Mouse (Mus musculus): Measurements from ENCODE around the gene Pkp2. TPM values are rescaled to one million over a fixed set of nuclear protein-coding genes. Genes with fewer than 3 reads are reported as not detected.

The Pkp2 gene
- total and polyA plus RNA-seq, 2 experiments from 2014 or later, result 0.94 to 2.9 TPM

DNA sequence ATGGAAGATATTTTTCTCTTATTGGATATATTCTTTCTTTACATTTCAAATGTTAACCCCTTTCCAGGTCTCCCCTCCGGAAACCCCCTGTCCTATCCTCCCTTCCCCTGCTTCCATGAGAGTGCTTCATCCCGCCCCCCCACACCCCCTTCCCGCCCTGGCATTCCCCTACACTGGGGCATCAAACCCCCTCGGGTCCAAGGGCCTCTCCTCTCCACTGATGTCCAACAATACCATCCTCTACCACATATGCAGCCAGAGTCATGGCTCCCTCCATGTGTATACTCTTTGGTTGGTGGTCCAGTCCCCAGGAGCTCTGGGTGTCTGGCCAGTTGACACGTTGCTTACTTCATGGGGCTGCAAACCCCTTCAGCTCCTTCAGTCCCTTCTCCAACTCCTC, 98.2 kb downstream of the Pkp2 start:
- no peak overlapping the region for H3K9ac ChIP-seq (replicated peaks; ENCODE audit: low read length, poor library complexity, severe bottlenecking)
- no peak for DNase-seq (ENCODE audit: low spot score)
- H3K4me3 ChIP-seq (ENCODE audit: low read depth, low read length), result no peak overlapping the region
- no peak for TF ChIP-seq CTCF (IDR thresholded peaks at IDR 0.05)
- WGBS, result 85% methylated on average over 5 of the region's 5 CpGs
- ATAC-seq (ENCODE audit: low FRiP score), result peak; percentile 49; the same call in 1 of the 2 replicates
- no peaks in the 10 kb centered on the region for H3K4me1 ChIP-seq (ENCODE audit: insufficient read depth, low read length)
- no peak overlapping the region for H3K27ac ChIP-seq (ENCODE audit: low read depth, low read length)
- no peaks in the 10 kb centered on the region for H3K27me3 ChIP-seq (ENCODE audit: insufficient read depth, low read length)
- H3K9me3 ChIP-seq (ENCODE audit: low read length), result no peaks in the 10 kb centered on the region
- peaks cover 31% of the 10 kb centered on the region for H3K36me3 ChIP-seq (ENCODE audit: insufficient read depth, low read length)
- H3K4me2 ChIP-seq (ENCODE audit: low read depth, low read length, poor library complexity, severe bottlenecking), result no peak overlapping the region

Other genes with a start within 250 kb of the Pkp2 start
- gene Yars2, start 89.6 kb downstream of the Pkp2 start, total RNA-seq (2014; rRNA removed), result 30.5 and 34.7 TPM in 2 replicates
- gene Yars2, start 89.6 kb downstream of the Pkp2 start, polyA plus RNA-seq (2015; fragmentation: Nextera tagmentation; extraction: Ambion mirVana), result 25.4 and 26.7 TPM in 2 replicates
- gene Dnm1l, start 145.6 kb downstream of the Pkp2 start, total RNA-seq (2014; rRNA removed), result 91.1 and 128 TPM in 2 replicates
- 112 and 127 TPM in 2 replicates for gene Dnm1l, start 145.6 kb downstream of the Pkp2 start, polyA plus RNA-seq (2015; fragmentation: Nextera tagmentation; extraction: Ambion mirVana)

Data from midbrain, postnatal 0 days (tissue).